Mouse (Mus musculus) brown adipose tissue, adult 24 weeks (tissue): ENCODE measurements around the gene Ndufb5. TPM values are rescaled to one million over a fixed set of nuclear protein-coding genes. Genes with fewer than 3 reads are reported as not detected.

ENCODE experiments used
- H3K27ac ChIP-seq: fragments of 200-500 bp; replicated peaks from 2 replicates; pipeline ENCODE4 v1.5.1; 2012; ENCODE audit warnings: low read depth, mild to moderate bottlenecking, low read length
- H3K4me1 ChIP-seq: fragments of 200-500 bp; 2 replicates; pipeline ENCODE4 v1.6.1; 2012; ENCODE audit warnings: low read length, mixed read lengths; ENCODE audit not compliant: control insufficient read depth, insufficient read depth, insufficient read length
- H3K4me3 ChIP-seq: fragments of 200-500 bp; 2 replicates; pipeline ENCODE4 v1.5.1; 2012; ENCODE audit warnings: low read depth, mild to moderate bottlenecking, low read length, moderate library complexity; ENCODE audit not compliant: insufficient read depth
- polyA plus RNA-seq: library from polyadenylated mRNA; stranded (reverse); fragments of >200 nt; gene quantifications from 2 replicates; pipeline ENCODE4 v1.2.4, GENCODE M21; 2012; ENCODE audit not compliant: missing spikeins, insufficient read depth, insufficient read length

The Ndufb5 gene
- polyA plus RNA-seq, 1 experiment = 1,549 TPM

DNA sequence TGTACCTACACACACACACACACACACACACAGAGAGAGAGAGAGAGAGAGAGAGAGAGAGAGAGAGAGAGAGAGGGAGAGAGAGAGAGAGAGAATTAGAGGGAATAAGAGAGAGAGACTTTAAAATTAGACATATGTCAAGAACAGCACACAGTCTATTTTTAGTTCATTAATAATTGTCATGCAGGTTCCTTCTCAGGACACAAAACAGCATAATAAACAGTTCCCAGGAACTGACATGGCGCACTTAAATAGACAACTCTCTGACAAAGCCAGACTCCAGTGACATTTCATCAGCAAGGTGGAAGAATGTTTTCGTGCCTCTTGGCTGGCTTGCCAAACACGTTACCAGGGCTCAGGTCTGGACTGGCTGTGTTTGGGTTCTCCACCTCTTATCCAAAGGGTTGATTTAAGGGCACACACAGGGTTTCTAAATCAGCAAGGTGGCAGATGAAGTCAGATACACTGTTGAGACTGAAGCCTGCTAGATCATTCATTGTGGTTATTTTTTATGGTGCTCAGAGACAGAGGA is 17.7 kb downstream of the Ndufb5 start:
- H3K27ac ChIP-seq = no peak overlapping the region
- H3K4me1 ChIP-seq = no peaks in the 10 kb centered on the region
- no peak overlapping the region for H3K4me3 ChIP-seq

DNA sequence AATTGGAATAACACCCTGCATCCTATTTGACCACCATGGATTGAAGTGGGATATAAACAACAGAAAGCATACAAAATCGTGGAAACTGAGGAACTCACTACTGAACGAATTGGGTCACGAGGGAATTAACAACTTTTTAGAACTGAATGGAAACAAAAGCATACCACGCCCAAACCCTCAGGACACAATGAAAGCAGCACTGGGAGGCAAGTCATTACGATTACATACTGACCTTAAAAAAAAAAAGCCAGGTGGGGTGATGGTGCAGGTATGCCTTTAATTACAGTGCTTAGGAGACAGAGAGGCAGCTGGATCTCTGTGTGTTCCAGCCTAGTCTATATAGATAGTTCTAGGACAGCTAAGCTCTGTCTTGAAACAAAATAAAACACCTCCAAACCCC is 22.4 kb downstream of the Ndufb5 start:
- Histone ChIP-seq H3K27ac (no peak overlapping the region), H3K4me3 (no peak overlapping the region), H3K4me1 (no peaks in the 10 kb centered on the region)

DNA sequence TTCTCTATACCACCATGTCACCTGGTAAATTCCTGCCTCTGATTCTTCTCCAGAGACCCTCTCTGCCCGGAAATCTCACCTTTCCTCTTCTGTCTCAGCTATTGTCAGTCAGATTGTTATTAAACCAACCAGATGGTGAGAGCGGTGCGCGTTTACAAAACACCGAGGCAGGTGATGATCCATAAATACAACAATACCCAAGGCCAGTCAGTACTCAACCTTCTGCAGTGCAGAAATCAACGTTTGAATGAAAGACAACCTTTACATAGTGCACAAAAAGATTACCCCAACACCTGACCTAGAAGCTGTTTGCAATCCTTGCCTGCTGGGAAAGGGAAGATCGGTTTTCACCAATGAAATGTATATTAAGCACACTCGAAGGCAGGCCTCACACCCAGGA is 26.2 kb downstream of the Ndufb5 start:
- no peaks in the 10 kb centered on the region for H3K4me1 ChIP-seq
- no peak overlapping the region for H3K27ac ChIP-seq
- no peak overlapping the region for H3K4me3 ChIP-seq

GRCm38 (mm10) chr3:32763902-32764301 is 27.1 kb downstream of the Ndufb5 start:
- Histone ChIP-seq H3K4me3 (no peak overlapping the region), H3K27ac (no peak overlapping the region), H3K4me1 (no peaks in the 10 kb centered on the region)

DNA sequence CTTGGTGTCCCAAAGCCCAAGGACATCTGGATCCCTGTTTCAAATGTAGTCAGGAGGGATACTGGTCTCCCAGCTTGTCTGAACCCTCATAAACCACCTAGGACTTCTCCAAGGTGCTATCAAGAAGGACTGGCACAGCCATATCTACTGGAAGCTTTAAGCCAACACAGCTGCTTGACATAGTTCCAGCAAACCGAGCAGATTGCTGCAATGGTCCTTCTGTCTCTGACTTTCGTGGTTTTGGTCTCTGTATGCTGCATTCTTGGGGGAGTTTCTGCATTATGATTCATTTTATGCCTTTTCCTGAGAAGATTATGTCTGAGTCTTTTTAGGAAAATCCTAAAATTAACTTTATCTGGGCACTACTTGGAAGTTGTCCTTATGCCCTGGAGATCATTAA is 34.0 kb downstream of the Ndufb5 start:
- H3K4me3 ChIP-seq = no peak overlapping the region
- no peak overlapping the region for H3K27ac ChIP-seq
- H3K4me1 ChIP-seq = no peaks in the 10 kb centered on the region

Other genes starting within 250 kb of the Ndufb5 start
- not detected in 2 replicates for gene Kcnmb3, start 244.8 kb upstream of the Ndufb5 start, polyA plus RNA-seq
- gene Zfp639, start 226.7 kb upstream of the Ndufb5 start, polyA plus RNA-seq = 26.8 and 28.5 TPM in 2 replicates
- 56.6 and 59.9 TPM in 2 replicates for gene Mfn1, start 207.5 kb upstream of the Ndufb5 start, polyA plus RNA-seq
- gene Gnb4, start 120.4 kb upstream of the Ndufb5 start, polyA plus RNA-seq = 5.4 and 6.8 TPM in 2 replicates
- 23.6 and 35.8 TPM in 2 replicates for gene Actl6a, start 30.7 kb upstream of the Ndufb5 start, polyA plus RNA-seq
- gene Mrpl47, start 615 bp downstream of the Ndufb5 start, polyA plus RNA-seq = 87.9 and 116 TPM in 2 replicates
- gene Usp13, start 80.6 kb downstream of the Ndufb5 start, polyA plus RNA-seq = 0.59 and 2.1 TPM in 2 replicates